Mouse (Mus musculus): ENCODE measurements around the gene Mybbp1a. TPM values are rescaled to one million over a fixed set of nuclear protein-coding genes. Genes with fewer than 3 reads are reported as not detected.
A peak's percentile ranks its signal among the peaks of the same experiment; 100 is the strongest.
"Not testable (repeated sequence)": the region's sequence is repeated elsewhere in the genome, so short reads cannot be mapped to it uniquely, and the experiment has no call there.

Mybbp1a gene
- polyA plus RNA-seq, 1 experiment from 2014 or later = 236 TPM

DNA sequence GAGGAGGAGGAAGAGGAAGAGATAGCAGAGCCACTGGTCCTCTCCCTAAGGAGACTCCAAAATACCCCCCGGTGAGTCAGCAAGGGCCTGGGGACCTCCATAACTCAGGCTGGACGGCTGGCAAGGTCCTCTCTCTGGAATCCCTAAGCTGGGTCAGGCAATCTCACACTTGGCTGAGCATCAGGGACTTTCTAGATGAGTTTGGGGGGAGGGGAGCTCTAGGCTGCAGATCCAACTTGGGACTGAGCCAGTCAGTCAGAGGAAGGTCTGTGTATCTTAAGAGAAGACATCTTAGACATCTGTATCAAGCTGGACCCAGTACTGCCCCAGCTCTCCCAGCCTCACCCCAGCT lies 5.5 kb upstream of the Mybbp1a start:
- no peaks in the 10 kb centered on the region for H3K36me3 ChIP-seq
- no peak overlapping the region for H3K27ac ChIP-seq (replicated peaks)
- WGBS = 48% methylated on average over 2 of the region's 2 CpGs
- 0 out of 2 replicates have a peak, but pooled peaks cover 4% of the 10 kb centered on the region for H3K27me3 ChIP-seq (ENCODE audit: low read depth, poor library complexity, severe bottlenecking)
- H3K4me1 ChIP-seq = peaks cover 12% of the 10 kb centered on the region
- H3K4me3 ChIP-seq = no peak overlapping the region
- DNase-seq (ENCODE audit: low spot score) = no peak
- H3K9me3 ChIP-seq (replicated peaks) = no peaks in the 10 kb centered on the region

DNA sequence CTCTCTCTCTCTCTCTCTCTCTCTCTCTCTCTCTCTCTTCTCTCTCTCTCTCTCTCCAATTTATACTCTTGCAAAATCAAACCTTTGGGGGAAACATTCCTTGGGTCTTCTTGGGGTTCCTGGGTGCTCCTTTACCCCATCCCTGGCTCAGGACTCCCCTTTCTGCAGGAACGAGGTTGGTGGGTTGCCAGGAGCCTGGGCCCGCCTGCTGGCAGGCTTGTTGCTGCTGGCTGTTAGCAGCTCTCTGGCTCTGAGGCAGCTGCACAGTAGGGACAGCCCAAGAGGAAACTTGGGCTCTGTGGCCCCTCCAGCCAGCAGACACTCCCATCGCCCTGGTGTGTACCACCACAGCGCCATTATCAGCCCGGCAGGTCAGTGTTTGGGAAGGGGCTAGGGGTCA lies 4.9 kb upstream of the Mybbp1a start:
- DNase-seq (ENCODE audit: low spot score) = no peak
- H3K4me3 ChIP-seq = no peak overlapping the region
- H3K9me3 ChIP-seq (replicated peaks) = no peaks in the 10 kb centered on the region
- 0 out of 2 replicates have a peak, but pooled peaks cover 4% of the 10 kb centered on the region for H3K27me3 ChIP-seq (ENCODE audit: low read depth, poor library complexity, severe bottlenecking)
- peak overlapping the region; percentile 33; the same call in 1 of the 2 replicates for H3K27ac ChIP-seq (replicated peaks)
- no peaks in the 10 kb centered on the region for H3K36me3 ChIP-seq
- 82% methylated on average over 5 of the region's 5 CpGs for WGBS
- peaks cover 12% of the 10 kb centered on the region for H3K4me1 ChIP-seq

DNA sequence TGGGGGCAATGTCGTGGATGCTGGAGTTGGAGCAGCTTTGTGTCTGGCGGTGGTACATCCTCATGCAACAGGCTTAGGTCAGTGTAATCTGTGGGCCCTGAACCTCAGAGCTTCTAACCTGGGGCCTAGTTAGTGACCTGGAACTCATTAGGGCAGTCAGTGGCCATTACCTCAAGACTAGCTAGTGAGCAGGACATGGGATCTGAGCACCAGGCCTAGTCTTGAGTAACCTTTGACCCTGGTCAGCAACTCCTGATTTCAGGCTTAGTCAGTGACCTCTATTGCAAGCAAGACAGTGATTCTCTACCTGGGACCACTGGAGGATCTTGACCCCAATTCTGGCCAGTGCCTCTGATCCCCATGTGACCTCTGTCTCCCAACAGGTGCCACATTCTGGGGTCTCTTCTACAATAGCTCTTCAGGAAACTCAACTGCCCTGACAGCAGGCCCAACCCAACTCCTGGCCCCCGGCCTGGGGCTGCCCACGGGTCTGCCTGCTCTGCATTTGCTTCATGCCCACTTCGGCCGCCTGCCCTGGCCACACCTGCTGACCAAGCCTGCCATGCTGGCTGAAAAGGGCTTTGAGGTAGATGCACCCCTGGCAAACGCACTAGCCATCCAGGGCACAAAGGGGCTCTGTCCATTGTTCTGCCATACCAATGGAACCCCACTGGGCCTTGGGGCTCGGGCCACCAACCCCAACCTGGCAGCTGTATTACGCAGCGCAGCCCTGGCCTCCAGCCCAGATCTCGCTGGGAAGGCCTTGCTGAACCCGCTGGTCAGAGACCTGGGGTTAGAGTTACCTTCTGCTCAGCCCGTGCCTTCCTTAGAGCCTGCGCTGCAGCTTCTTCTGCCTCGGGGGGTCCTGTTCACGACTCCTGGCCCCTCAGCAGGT lies 4.2 kb upstream of the Mybbp1a start:
- Histone ChIP-seq H3K27ac (replicated peaks) (no peak overlapping the region), H3K4me1 (peaks cover 18% of the 10 kb centered on the region), H3K4me3 (no peak overlapping the region), H3K9me3 (replicated peaks) (no peaks in the 10 kb centered on the region), H3K36me3 (no peaks in the 10 kb centered on the region), H3K27me3 (ENCODE audit: low read depth, poor library complexity, severe bottlenecking) (0 out of 2 replicates have a peak, but pooled peaks cover 4% of the 10 kb centered on the region)
- 85% methylated on average over 16 of the region's 16 CpGs for WGBS
- DNase-seq (ENCODE audit: low spot score) = no peak

DNA sequence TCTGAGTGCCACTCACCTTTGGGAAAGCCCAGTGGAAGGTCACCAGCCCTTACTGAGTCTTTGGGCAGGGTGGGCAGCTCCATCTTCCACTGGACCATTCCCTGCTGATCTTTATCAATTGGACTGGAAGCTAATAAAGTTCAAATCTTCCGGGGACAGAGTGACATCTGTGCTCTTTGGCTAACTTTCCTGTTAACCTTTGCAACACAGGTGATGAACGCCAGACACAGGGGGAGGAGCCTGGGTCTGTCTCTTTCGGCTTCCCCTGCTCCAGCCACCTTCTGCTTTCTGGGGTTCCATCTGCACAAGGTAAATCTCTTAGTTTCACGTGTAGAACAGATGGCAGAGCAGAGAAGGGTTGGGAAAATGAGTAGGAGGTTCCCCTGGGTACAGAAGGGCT lies 2.7 kb upstream of the Mybbp1a start:
- WGBS = 80% methylated on average over 4 of the region's 4 CpGs
- no peak overlapping the region for H3K4me3 ChIP-seq
- no peak for DNase-seq (ENCODE audit: low spot score)

DNA sequence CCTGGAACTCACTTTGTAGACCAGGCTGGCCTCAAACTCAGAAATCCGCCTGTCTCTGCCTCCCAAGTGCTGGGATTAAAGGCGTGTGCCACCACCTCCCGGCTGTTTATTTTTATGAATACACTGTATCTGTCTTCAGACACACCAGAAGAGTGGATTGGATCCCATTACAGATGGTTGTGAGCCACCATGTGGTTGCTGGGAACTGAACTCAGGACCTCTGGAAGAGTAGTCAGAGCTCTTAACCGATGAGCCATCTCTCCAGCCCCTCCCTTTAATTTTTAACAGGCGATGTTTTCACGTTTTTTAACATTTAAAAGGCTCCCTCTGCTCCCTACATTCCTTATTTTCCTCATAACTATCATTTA lies 574 bp upstream of the Mybbp1a start:
- Histone ChIP-seq H3K36me3 (peaks cover 35% of the 10 kb centered on the region), H3K27ac (replicated peaks) (peak overlapping the region; percentile 92), H3K4me3 (peak overlapping the region; percentile 95), H3K4me1 (peaks cover 25% of the 10 kb centered on the region)
- 48% methylated on average over 6 of the region's 6 CpGs for WGBS
- DNase-seq (ENCODE audit: low spot score); H3K27me3 ChIP-seq (ENCODE audit: low read depth, poor library complexity, severe bottlenecking); H3K9me3 ChIP-seq (replicated peaks): not testable (repeated sequence)

More for the DNA sequence above, 2.7 kb upstream of the Mybbp1a start:
- Histone ChIP-seq H3K27me3 (ENCODE audit: low read depth, poor library complexity, severe bottlenecking) (0 out of 2 replicates have a peak, but pooled peaks cover 4% of the 10 kb centered on the region), H3K36me3 (peaks cover 14% of the 10 kb centered on the region), H3K9me3 (replicated peaks) (no peaks in the 10 kb centered on the region), H3K27ac (replicated peaks) (no peak overlapping the region), H3K4me1 (peaks cover 29% of the 10 kb centered on the region)

DNA sequence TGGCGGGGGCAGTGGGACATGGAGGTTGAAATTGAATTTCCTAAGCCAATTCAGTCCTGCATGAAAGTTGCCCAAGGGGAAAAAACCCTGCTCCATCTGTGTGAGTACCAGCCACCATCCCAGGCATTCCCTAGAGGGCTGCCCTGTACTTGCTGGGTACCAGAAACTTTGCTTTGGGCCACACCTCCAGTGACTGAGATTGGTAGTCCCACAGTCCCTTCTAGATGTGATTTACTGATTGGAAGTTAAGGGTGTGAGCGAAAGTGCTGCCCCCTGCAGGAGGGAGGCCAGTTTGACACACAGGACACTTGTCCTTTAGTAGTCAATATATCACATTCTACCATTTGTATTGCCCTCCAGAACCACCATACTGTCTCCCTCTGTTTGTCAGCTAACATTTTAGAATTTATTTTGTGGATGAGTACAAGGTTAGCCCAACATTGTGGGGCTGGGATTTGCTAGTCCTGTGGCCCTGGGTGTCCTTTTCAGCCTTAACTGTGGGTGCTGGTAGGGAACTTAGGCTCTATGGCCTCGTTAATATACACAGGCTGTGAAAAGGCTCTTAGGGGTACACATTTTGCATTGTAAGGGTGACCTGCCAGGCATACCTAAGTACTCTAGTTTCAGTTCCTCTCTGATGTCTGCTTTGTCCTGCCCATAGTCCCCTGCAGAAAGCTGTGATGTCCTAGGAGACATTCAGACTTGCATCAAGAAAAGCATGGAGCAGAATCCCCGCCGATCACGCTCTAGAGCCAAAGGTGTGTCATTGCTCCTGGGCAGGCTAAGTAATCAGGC lies 5.4 kb downstream of the Mybbp1a start:
- Histone ChIP-seq H3K27ac (replicated peaks) (no peak overlapping the region), H3K9me3 (replicated peaks) (no peaks in the 10 kb centered on the region), H3K36me3 (peaks cover 95% of the 10 kb centered on the region), H3K27me3 (ENCODE audit: low read depth, poor library complexity, severe bottlenecking) (no peaks in the 10 kb centered on the region), H3K4me1 (peaks cover 16% of the 10 kb centered on the region), H3K4me3 (no peak overlapping the region)
- 91% methylated on average over 6 of the region's 6 CpGs for WGBS
- peak; percentile 49 for DNase-seq (ENCODE audit: low spot score)

DNA sequence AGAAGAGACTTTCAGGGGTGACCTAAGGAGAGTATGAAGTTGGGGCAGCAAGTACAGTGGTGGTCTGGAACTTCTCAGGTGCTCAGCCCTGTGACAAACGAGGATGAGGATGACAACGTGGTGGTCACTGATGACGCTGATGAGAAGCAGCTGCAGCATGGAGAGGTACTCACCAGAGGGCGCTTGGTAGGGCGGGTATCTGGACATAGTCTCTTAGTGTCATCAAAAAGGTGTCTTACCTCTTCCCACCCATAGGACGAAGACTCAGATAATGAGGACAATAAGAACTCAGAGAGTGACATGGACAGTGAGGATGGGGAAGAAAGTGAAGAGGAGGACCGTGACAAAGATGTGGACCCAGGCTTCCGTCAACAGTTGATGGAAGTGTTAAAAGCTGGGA lies 6.3 kb downstream of the Mybbp1a start:
- Histone ChIP-seq H3K36me3 (peaks cover 100% of the 10 kb centered on the region), H3K4me3 (no peak overlapping the region), H3K27me3 (ENCODE audit: low read depth, poor library complexity, severe bottlenecking) (no peaks in the 10 kb centered on the region), H3K4me1 (peaks cover 6% of the 10 kb centered on the region), H3K27ac (replicated peaks) (no peak overlapping the region), H3K9me3 (replicated peaks) (no peaks in the 10 kb centered on the region)
- no peak for DNase-seq (ENCODE audit: low spot score)
- 89% methylated on average over 8 of the region's 8 CpGs for WGBS

DNA sequence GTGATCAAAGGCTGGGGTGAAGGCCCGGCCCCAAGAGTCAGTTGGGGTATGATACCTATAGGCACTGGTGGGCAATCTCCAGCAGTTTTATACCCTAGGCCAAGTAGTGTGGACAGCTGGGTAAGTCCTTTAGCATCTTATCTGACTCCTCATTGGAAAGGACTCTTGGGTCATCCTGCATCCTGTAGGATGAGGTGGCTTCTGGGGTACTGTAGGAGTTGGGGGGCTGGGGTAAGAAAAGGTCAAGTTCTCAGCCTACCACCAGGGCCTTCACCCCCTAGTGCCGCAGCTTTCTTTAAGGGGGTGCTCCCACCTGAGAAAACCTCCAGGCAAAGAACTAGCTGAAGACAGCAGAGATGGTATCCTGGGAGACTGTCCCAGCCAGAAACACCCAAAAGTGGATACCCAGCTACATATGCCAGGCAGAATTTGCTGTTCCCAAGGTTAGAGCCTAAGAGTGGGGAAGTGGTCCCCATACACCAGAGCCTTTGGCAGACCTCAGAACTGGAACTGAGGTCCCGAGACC lies 11.0 kb downstream of the Mybbp1a start:
- Histone ChIP-seq H3K9me3 (replicated peaks) (no peaks in the 10 kb centered on the region), H3K27me3 (ENCODE audit: low read depth, poor library complexity, severe bottlenecking) (no peaks in the 10 kb centered on the region), H3K4me3 (no peak overlapping the region), H3K36me3 (peaks cover 73% of the 10 kb centered on the region), H3K27ac (replicated peaks) (no peak overlapping the region), H3K4me1 (peaks cover 24% of the 10 kb centered on the region)
- WGBS = 87% methylated on average over 3 of the region's 3 CpGs
- DNase-seq (ENCODE audit: low spot score) = no peak

DNA sequence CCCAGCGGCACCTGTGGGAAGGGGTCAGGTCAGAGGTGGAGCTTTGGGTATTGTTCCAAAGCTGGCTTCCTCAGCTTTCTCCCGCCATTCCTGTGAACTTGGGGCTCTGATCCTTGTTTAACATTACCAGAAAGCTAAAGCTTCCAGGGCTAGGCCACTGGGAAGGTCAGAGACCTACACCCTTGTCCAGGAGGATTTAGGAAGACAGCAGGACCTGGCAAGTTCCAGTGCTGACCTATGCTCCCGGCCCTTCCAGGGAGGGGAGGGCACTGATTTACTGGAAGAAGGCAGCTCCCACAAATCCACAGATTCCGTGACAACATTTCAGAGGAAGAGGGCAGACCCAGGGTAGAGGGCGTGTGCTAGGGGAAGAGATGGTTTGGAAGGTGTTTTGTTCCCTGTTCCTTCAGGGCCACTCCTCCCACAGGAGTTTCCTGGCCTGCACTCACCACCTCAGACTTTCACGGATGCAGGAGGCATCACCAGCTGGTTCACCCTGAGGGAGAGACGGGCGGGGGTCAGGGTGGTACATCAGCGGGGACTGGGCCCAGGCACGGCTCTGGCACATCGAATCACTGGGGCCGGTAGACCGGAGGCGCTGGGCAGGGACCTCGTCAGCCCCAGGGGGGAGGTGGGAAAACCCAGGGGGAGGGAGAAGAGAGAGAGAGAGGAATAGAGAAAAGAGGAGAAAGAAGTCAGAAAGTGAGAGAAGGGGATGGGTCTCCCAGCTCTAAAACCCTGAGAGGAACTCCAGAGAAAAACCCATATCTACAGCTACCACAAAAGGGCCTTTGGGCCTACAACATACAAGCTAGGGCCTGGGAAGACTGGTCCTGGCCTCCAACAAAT lies 12.2 kb downstream of the Mybbp1a start:
- peaks cover 28% of the 10 kb centered on the region for H3K4me1 ChIP-seq
- no peak for DNase-seq (ENCODE audit: low spot score)
- H3K27ac ChIP-seq (replicated peaks) = 0 out of 2 replicates have a peak overlapping the region, but pooled peaks have one; percentile 23
- no peaks in the 10 kb centered on the region for H3K27me3 ChIP-seq (ENCODE audit: low read depth, poor library complexity, severe bottlenecking)
- no peaks in the 10 kb centered on the region for H3K9me3 ChIP-seq (replicated peaks)
- peaks cover 61% of the 10 kb centered on the region for H3K36me3 ChIP-seq
- H3K4me3 ChIP-seq = no peak overlapping the region
- WGBS = 64% methylated on average over 15 of the region's 15 CpGs

DNA sequence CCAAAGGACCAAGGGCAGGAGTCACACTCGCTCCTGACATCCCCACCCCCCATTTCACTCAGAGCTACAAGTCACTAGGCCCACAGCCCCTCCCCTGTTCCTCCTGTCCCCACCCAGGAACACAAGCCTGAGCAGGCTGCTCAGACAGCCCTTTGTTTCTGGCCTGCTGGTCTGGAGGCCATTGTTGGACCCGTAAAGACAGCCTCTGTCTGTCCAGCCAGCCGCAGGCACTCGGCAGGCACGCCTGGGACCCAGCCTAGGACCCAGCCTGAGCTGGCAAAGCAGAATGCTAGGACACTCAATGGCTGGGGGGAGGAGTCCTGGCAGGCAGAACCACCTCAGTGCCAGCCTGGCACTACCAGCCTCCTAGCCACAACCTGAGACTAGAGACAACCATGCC lies 14.5 kb downstream of the Mybbp1a start:
- WGBS = 55% methylated on average over 5 of the region's 5 CpGs
- no peak for DNase-seq (ENCODE audit: low spot score)
- Histone ChIP-seq H3K27me3 (ENCODE audit: low read depth, poor library complexity, severe bottlenecking) (no peaks in the 10 kb centered on the region), H3K4me1 (peaks cover 29% of the 10 kb centered on the region), H3K36me3 (peaks cover 38% of the 10 kb centered on the region), H3K9me3 (replicated peaks) (no peaks in the 10 kb centered on the region), H3K4me3 (no peak overlapping the region), H3K27ac (replicated peaks) (peak overlapping the region; percentile 79)

DNA sequence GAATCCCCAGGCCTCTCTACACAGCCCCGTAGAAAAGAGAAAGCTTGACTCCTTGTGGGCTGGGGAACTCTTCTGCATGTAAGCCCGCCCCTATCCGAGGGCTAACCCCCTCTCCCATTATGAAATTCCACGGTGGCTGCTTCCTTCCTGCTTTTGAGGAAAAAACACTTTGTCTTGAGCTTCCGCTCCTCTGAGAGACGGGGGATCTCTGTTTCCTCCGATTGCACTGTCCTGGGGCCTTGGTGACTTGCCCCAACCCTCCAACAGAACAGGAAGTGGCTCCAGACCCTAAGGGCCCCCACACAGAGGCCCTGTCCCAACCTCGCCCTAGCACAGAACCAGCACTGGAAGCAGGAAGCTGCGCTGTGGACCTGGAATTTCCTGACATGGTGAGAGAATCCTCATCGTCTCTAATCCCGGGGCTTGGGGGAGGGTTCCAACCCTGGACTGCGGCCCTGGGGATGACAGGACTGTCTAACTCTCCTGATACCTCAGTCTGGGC lies 16.9 kb downstream of the Mybbp1a start:
- no peak overlapping the region for H3K4me3 ChIP-seq
- H3K9me3 ChIP-seq (replicated peaks) = no peaks in the 10 kb centered on the region
- peaks cover 37% of the 10 kb centered on the region for H3K4me1 ChIP-seq
- peak overlapping the region; percentile 47 for H3K27ac ChIP-seq (replicated peaks)
- no peaks in the 10 kb centered on the region for H3K27me3 ChIP-seq (ENCODE audit: low read depth, poor library complexity, severe bottlenecking)
- H3K36me3 ChIP-seq = peaks cover 14% of the 10 kb centered on the region
- no peak for DNase-seq (ENCODE audit: low spot score)
- WGBS = 75% methylated on average over 12 of the region's 12 CpGs

DNA sequence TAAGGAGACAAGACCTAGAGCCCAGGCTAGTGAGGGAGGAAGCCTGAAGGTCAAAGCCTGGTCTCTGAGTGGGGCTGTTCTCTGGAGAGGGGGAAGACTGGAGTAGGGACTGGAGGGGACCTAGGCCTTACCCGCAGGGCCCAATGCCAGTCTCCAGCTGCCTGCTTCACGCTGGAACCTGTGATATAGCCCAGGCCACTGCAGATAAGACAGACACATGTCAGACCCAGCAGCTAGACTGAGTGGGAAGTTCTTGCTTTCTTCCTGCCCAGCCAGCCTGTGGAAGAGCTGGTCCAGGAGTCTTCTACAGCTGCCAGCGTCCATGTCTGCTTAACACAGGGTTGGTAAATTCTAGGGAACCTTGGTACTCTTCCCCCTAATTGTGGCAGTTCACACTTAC lies 17.3 kb downstream of the Mybbp1a start:
- Histone ChIP-seq H3K27me3 (ENCODE audit: low read depth, poor library complexity, severe bottlenecking) (no peaks in the 10 kb centered on the region), H3K9me3 (replicated peaks) (no peaks in the 10 kb centered on the region), H3K4me1 (peaks cover 36% of the 10 kb centered on the region), H3K36me3 (peaks cover 11% of the 10 kb centered on the region), H3K27ac (replicated peaks) (peak overlapping the region; percentile 47), H3K4me3 (no peak overlapping the region)
- WGBS = 81% methylated on average over 3 of the region's 3 CpGs
- no peak for DNase-seq (ENCODE audit: low spot score)
